Comparison of ENCODE assay signal across 25 mouse cellular contexts in the genomic region with DNA sequence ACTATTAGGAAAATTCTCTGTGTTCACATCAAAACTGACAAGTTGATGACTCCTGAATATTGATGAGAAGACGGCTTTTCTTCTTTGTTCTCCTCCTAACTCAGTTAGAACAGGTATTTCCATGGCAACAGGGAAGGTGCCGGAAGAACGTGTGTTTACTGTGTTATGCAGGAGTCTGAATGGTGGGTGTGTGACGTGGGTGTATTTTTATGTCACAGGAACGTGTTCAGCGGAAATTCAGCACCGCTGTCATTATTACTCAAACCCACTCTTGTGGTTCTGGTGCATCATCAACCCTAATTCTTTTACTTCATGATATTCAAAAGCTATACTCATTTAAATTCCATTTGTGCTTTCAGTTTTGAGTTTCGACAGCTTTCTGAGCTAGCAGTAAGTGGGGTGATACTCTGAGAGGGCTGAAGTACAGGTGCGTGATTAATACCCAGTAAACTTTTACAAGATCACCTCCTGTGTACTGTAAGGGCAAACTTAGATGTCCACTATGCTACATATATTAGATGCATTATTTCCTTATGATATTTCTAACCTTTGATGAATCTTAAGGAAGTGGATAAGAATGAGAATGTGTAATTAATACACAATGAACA. TPM values are rescaled to one million over a fixed set of nuclear protein-coding genes. Genes with fewer than 3 reads are reported as not detected.
A peak's percentile ranks its signal among the peaks of the same experiment; 100 is the strongest.
DNase-seq lines count a peak whose midpoint lies in the region; ATAC-seq and TF ChIP-seq lines count a peak whose summit lies in the region.
"Had no signal": no experiment of that assay in that cellular context is flagged by ENCODE, and none has a peak within 500 bp of the region (broad histone marks: within the 10 kb centered on the region; RNA-seq: fewer than 3 reads in every experiment).

No protein-coding gene starts in this region.

- TF ChIP-seq POLR2A in kidney, adult 2 months (IDR thresholded peaks at IDR 0.05; ENCODE audit: low read depth, low read length): no peak

- H3K4me1 ChIP-seq in hindbrain, embryonic 16.5 days (ENCODE audit: control insufficient read depth, insufficient read depth, low read depth, low read length): no peaks in the 10 kb centered on the region
- H3K4me1 ChIP-seq in kidney, adult 2 months (ENCODE audit: control insufficient read depth, insufficient read depth, low read length): no peaks in the 10 kb centered on the region
- H3K4me1 ChIP-seq: embryonic facial prominence, embryonic 15.5 days; heart, embryonic 10.5 days; limb, embryonic 15.5 days; megakaryocyte, embryonic 14.5 days had no signal

- H3K27me3 ChIP-seq in hindbrain, embryonic 16.5 days (replicated peaks; ENCODE audit: control insufficient read depth, insufficient read depth, low read length): no peaks in the 10 kb centered on the region
- no peaks in the 10 kb centered on the region for H3K27me3 ChIP-seq in kidney, adult 2 months (replicated peaks; ENCODE audit: control insufficient read depth, insufficient read depth, low read length)
- H3K27me3 ChIP-seq: embryonic facial prominence, embryonic 15.5 days; limb, embryonic 15.5 days; megakaryocyte, embryonic 14.5 days had no signal

- H3K9ac ChIP-seq in hindbrain, embryonic 16.5 days (ENCODE audit: low read depth, low read length): no peak overlapping the region
- H3K9ac ChIP-seq: embryonic facial prominence, embryonic 15.5 days; limb, embryonic 15.5 days; liver, postnatal 0 days had no signal

- ATAC-seq in hindbrain, embryonic 16.5 days: peak; percentile 86
- ATAC-seq: inflammation-experienced regulatory T-cells, adult 6 months; liver, postnatal 0 days; Patski had no signal

- no peak overlapping the region for H3K4me3 ChIP-seq in hindbrain, embryonic 16.5 days (ENCODE audit: low read length)
- H3K4me3 ChIP-seq in kidney, adult 2 months (ENCODE audit: insufficient read depth, low read depth, low read length): no peak overlapping the region
- H3K4me3 ChIP-seq: embryonic facial prominence, embryonic 15.5 days; heart, embryonic 10.5 days; left cerebral cortex, adult 2 months; limb, embryonic 15.5 days; megakaryocyte, embryonic 14.5 days; myocyte had no signal

- H3K27ac ChIP-seq in hindbrain, embryonic 16.5 days (ENCODE audit: low read depth, low read length): no peak overlapping the region; the same call in 1 of the 2 replicates
- no peak overlapping the region for H3K27ac ChIP-seq in kidney, adult 2 months (ENCODE audit: insufficient read depth, low read depth, low read length)
- H3K27ac ChIP-seq: embryonic facial prominence, embryonic 15.5 days; heart, embryonic 10.5 days; left cerebral cortex, adult 2 months; limb, embryonic 15.5 days had no signal

- intact Hi-C loops in left cerebral cortex, postnatal 4 days (cut with DNase I): no loop called here

- H3K9me3 ChIP-seq in hindbrain, embryonic 16.5 days (ENCODE audit: control insufficient read depth, low read length): 0 out of 2 replicates have a peak, but pooled peaks cover 2% of the 10 kb centered on the region
- H3K9me3 ChIP-seq: embryonic facial prominence, embryonic 15.5 days; heart, embryonic 10.5 days; limb, embryonic 15.5 days had no signal

- H3K36me3 ChIP-seq in hindbrain, embryonic 16.5 days (ENCODE audit: control insufficient read depth, insufficient read depth, low read length): no peaks in the 10 kb centered on the region
- no peaks in the 10 kb centered on the region for H3K36me3 ChIP-seq in kidney, adult 2 months (ENCODE audit: control insufficient read depth, insufficient read depth, low read length)
- H3K36me3 ChIP-seq: embryonic facial prominence, embryonic 15.5 days; heart, embryonic 10.5 days; limb, embryonic 15.5 days had no signal

- no peak for TF ChIP-seq CTCF in kidney, adult 2 months (conservative IDR thresholded peaks at IDR 0.05; ENCODE audit: insufficient read depth, insufficient read length, low read depth, low read length)

- 66% methylated on average over 9 of the region's 9 CpGs for WGBS in hindbrain, embryonic 16.5 days
- 75% methylated on average over 9 of the region's 9 CpGs for WGBS in kidney, adult 2 months

- no peak overlapping the region for H3K4me2 ChIP-seq in hindbrain, embryonic 16.5 days (ENCODE audit: low read length)
- H3K4me2 ChIP-seq: embryonic facial prominence, embryonic 15.5 days; limb, embryonic 15.5 days had no signal

- DNase-seq in left cerebral cortex, adult 9 months (ENCODE audit: low spot score in 2 of 2): peak; percentile 12 to 42
- DNase-seq in left cerebral cortex, postnatal 4 days: no peak
- DNase-seq in right cerebral cortex, postnatal 10 days (ENCODE audit: low spot score in 2 of 2): peak; percentile 30 to 47
- no peak for DNase-seq in right cerebral cortex, postnatal 14 days
- peak; percentile 49 for DNase-seq in telencephalon, adult 2 months (ENCODE audit: low read depth, low spot score)
- DNase-seq in layer of hippocampus, adult 8-10 months (ENCODE audit: low spot score in 2 of 2): no peak
- no peak for DNase-seq in kidney, adult 2 months
- DNase-seq: adrenal gland, postnatal 25 days; cerebellum, adult 9-10 months; gastrocnemius, postnatal 36 days; heart, postnatal 10 days; liver, postnatal 0 days; lung, postnatal 14 days had no signal

RNA-seq across cellular contexts. Expression of gene Olfr452, which starts 6.2 kb away (rescaled TPM):
- not detected for total RNA-seq in left cerebral cortex, postnatal 4 days (2021)
- not detected in 2 replicates for polyA plus RNA-seq in hindbrain, embryonic 16.5 days (2015; fragmentation: Nextera tagmentation; extraction: Ambion mirVana)
- total RNA-seq in layer of hippocampus, adult 8-10 months (2022): not detected
- not detected in 2 replicates for polyA plus RNA-seq in kidney, adult 2 months (2012; rRNA removed)
- total RNA-seq: adrenal gland, postnatal 25 days; gastrocnemius, postnatal 36 days; heart, postnatal 10 days; left cerebral cortex, adult 2 months had no signal
- polyA plus RNA-seq: frontal cortex, adult 2 months; heart, embryonic 10.5 days; inflammation-experienced regulatory T-cells, adult 6 months; kidney, embryonic 16.5 days; limb, embryonic 15.5 days; liver, postnatal 0 days; myocyte; Patski; small intestine, adult 2 months had no signal

RNA-seq across cellular contexts. Expression of gene Olfr450, which starts 20.7 kb away (rescaled TPM):
- not detected for total RNA-seq in left cerebral cortex, postnatal 4 days (2021)
- polyA plus RNA-seq in hindbrain, embryonic 16.5 days (2015; fragmentation: Nextera tagmentation; extraction: Ambion mirVana): not detected in 2 replicates
- not detected for total RNA-seq in layer of hippocampus, adult 8-10 months (2022)
- not detected in 2 replicates for polyA plus RNA-seq in kidney, adult 2 months (2012; rRNA removed)
- total RNA-seq: adrenal gland, postnatal 25 days; gastrocnemius, postnatal 36 days; heart, postnatal 10 days; left cerebral cortex, adult 2 months had no signal
- polyA plus RNA-seq: embryonic facial prominence, embryonic 15.5 days; frontal cortex, adult 2 months; heart, embryonic 10.5 days; inflammation-experienced regulatory T-cells, adult 6 months; kidney, embryonic 16.5 days; limb, embryonic 15.5 days; liver, postnatal 0 days; myocyte; Patski; small intestine, adult 2 months had no signal

RNA-seq across cellular contexts. Expression of gene Olfr38, which starts 34.8 kb away (rescaled TPM):
- not detected for total RNA-seq in left cerebral cortex, postnatal 4 days (2021)
- polyA plus RNA-seq in hindbrain, embryonic 16.5 days (2015; fragmentation: Nextera tagmentation; extraction: Ambion mirVana): not detected in 2 replicates
- not detected for total RNA-seq in layer of hippocampus, adult 8-10 months (2022)
- not detected in 2 replicates for polyA plus RNA-seq in kidney, adult 2 months (2012; rRNA removed)
- total RNA-seq: adrenal gland, postnatal 25 days; gastrocnemius, postnatal 36 days; heart, postnatal 10 days; left cerebral cortex, adult 2 months had no signal
- polyA plus RNA-seq: embryonic facial prominence, embryonic 15.5 days; frontal cortex, adult 2 months; heart, embryonic 10.5 days; inflammation-experienced regulatory T-cells, adult 6 months; kidney, embryonic 16.5 days; limb, embryonic 15.5 days; liver, postnatal 0 days; myocyte; Patski; small intestine, adult 2 months had no signal

RNA-seq across cellular contexts. Expression of gene Olfr449, which starts 43.1 kb away (rescaled TPM):
- not detected for total RNA-seq in left cerebral cortex, postnatal 4 days (2021)
- polyA plus RNA-seq in hindbrain, embryonic 16.5 days (2015; fragmentation: Nextera tagmentation; extraction: Ambion mirVana): not detected in 2 replicates
- not detected for total RNA-seq in layer of hippocampus, adult 8-10 months (2022)
- polyA plus RNA-seq in kidney, adult 2 months (2012; rRNA removed): not detected in 2 replicates
- total RNA-seq: adrenal gland, postnatal 25 days; gastrocnemius, postnatal 36 days; heart, postnatal 10 days; left cerebral cortex, adult 2 months had no signal
- polyA plus RNA-seq: frontal cortex, adult 2 months; heart, embryonic 10.5 days; inflammation-experienced regulatory T-cells, adult 6 months; kidney, embryonic 16.5 days; limb, embryonic 15.5 days; liver, postnatal 0 days; myocyte; Patski; small intestine, adult 2 months had no signal

RNA-seq across cellular contexts. Expression of gene Olfr453, which starts 51.9 kb away (rescaled TPM):
- total RNA-seq in left cerebral cortex, postnatal 4 days (2021): not detected
- not detected in 2 replicates for polyA plus RNA-seq in hindbrain, embryonic 16.5 days (2015; fragmentation: Nextera tagmentation; extraction: Ambion mirVana)
- not detected for total RNA-seq in layer of hippocampus, adult 8-10 months (2022)
- not detected in 2 replicates for polyA plus RNA-seq in kidney, adult 2 months (2012; rRNA removed)
- total RNA-seq: adrenal gland, postnatal 25 days; gastrocnemius, postnatal 36 days; heart, postnatal 10 days; left cerebral cortex, adult 2 months had no signal
- polyA plus RNA-seq: frontal cortex, adult 2 months; heart, embryonic 10.5 days; inflammation-experienced regulatory T-cells, adult 6 months; kidney, embryonic 16.5 days; limb, embryonic 15.5 days; liver, postnatal 0 days; myocyte; Patski; small intestine, adult 2 months had no signal

Comparison
In these comparisons a context has a peak if more than half of its experiments do, and no peak if none do; other contexts are left out.
1. DNase-seq: peak in left cerebral cortex, adult 9 months (2 of 2), right cerebral cortex, postnatal 10 days (2 of 2) and telencephalon, adult 2 months (single experiment); none in left cerebral cortex, postnatal 4 days (single experiment), right cerebral cortex, postnatal 14 days (single experiment), layer of hippocampus, adult 8-10 months (0 of 2) and kidney, adult 2 months (single experiment).